Mouse (Mus musculus) brain, embryonic 14.5 days (tissue): ENCODE measurements around the gene Fer.

ENCODE experiments used
- CTCF ChIP-seq: fragments of 200-500 bp; IDR thresholded peaks from 2 replicates; pipeline ENCODE4 v1.5.1; 2012; ENCODE audit warnings: inconsistent platforms, mild to moderate bottlenecking, moderate library complexity, borderline replicate concordance; ENCODE audit not compliant: insufficient read depth, insufficient read length; ENCODE audit errors: extremely low read depth
- POLR2A ChIP-seq: fragments of 200-500 bp; IDR thresholded peaks from 2 replicates; pipeline ENCODE4 v1.6.1; 2012; ENCODE audit warnings: mild to moderate bottlenecking, inconsistent platforms, borderline replicate concordance; ENCODE audit not compliant: poor library complexity, insufficient read depth, insufficient read length, severe bottlenecking; ENCODE audit errors: extremely low read depth

DNA sequence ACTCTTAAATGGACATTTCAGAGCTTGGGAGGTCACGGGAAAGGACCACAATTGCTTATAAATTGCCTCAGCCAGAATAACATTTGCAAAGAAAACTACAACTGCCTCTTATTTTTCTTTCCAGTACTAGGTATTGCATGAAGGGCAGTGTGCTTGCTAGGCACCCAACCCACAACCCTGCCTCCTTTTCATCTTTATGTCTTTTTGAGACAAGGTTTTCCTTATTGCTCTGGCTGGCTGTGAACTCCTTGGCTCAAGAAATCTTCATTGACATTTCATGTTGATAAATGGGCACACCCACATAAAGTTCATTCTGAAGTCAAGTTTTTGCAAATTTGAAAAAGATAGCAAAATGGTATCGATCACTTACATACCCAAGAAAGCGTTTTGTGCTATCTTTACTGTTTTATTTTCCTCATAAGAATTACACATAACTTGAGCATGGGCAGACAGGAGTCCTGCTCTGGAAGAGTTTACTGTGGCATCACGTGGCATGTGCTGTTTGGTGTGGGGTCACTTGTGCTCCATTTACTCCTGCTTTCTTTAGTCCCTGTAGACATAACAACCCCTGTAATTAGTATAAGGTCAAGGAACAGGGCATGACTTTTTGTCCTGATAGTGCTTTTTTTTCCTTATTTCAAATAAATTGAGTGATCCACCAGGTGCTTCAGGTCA lies 142.8 kb downstream of the Fer start:
- no peak for TF ChIP-seq POLR2A
- no peak for TF ChIP-seq CTCF
